Mouse (Mus musculus): ENCODE data around the gene Eipr1. TPM values are rescaled to one million over a fixed set of nuclear protein-coding genes. Genes with fewer than 3 reads are reported as not detected.
A peak's percentile ranks its signal among the peaks of the same experiment; 100 is the strongest.

The Eipr1 gene
- 71.3 and 75.7 TPM in 2 replicates for polyA plus RNA-seq (2015; fragmentation: Nextera tagmentation; extraction: Ambion mirVana)

DNA sequence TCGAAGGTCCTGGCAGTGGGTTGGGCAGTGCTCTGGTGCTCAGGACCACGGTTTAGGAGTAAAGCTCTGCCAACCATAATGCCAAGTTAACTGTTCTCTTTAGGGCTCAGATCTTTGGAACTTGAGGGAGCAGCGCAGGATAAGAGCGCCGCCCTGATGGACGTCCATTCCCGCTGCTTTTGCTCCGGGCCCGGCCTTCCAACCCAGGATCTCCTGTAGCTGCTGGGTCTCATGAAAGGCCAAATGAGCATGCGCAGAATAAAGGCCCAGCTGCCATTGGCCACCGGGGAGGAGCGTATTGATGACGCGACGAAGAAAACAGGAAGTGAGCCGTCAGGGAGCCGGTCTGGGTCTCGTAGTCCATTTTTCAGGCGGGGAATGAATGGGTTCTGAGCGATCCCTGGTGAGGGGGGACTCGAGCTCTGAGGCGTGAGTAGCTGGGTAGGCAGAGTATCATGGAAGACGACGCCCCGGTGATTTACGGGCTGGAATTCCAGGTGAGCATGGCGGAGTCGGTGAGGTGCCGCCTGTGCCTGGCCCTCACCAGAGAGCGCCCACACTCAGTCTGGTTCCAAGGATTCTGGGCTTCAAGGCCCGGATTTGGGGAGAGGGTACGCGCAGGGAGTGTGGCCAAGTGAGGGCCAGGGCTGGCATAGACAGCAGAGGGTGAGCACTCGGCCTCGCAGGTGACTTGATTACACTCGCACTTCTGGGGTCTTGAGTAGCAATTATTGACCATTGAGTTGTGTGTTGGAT is at the start of gene Eipr1:
Gene Eipr1, plus strand, starts transcription at position 296 of the 756 bp plus-strand sequence.
- no peaks in the 10 kb centered on the region for H3K9me3 ChIP-seq
- H3K4me2 ChIP-seq (replicated peaks), result peak within 1 kb of the TSS; percentile 98
- ATAC-seq, result peak; percentile 80
- peak within 1 kb of the TSS; percentile 68 for H3K27ac ChIP-seq
- peaks cover 40% of the 10 kb centered on the region for H3K4me1 ChIP-seq (replicated peaks)
- WGBS, result 4% methylated on average over 36 of the region's 36 CpGs
- peaks cover 11% of the 10 kb centered on the region for H3K36me3 ChIP-seq
- peak within 1 kb of the TSS; percentile 85 for H3K9ac ChIP-seq (replicated peaks)
- H3K27me3 ChIP-seq, result no peaks in the 10 kb centered on the region
- peak within 1 kb of the TSS; percentile 84 for H3K4me3 ChIP-seq (replicated peaks)

DNA sequence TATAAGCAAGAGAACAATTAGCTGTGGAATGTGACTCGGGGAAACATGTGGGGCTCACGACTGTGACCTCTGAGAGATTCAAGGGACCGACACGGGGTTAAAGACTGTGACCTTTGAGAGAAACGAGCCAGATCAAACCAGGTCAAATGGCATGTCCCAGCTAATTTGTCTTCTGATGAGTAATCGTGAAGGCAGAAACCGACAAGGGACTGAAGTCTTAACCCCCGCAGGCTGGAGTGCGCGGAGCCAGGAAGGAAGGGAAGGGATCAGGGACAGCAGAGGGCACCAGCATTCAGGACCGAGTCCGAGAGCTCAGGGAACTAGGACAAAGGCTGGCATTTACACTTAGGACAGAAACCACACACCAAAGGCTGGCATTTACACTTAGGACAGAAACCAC is 47.2 kb upstream of the Eipr1 start:
- peak overlapping the region; percentile 7; the same call in 1 of the 2 replicates for H3K27ac ChIP-seq
- ATAC-seq, result no peak
- peaks cover 26% of the 10 kb centered on the region for H3K4me1 ChIP-seq (replicated peaks)
- no peak overlapping the region for H3K4me3 ChIP-seq (replicated peaks)
- H3K27me3 ChIP-seq, result no peaks in the 10 kb centered on the region
- no peak overlapping the region for H3K4me2 ChIP-seq (replicated peaks)
- 0 out of 2 replicates have a peak overlapping the region, but pooled peaks have one; percentile 2 for H3K9ac ChIP-seq (replicated peaks)
- peaks cover 11% of the 10 kb centered on the region for H3K36me3 ChIP-seq
- WGBS, result 10% methylated on average over 12 of the region's 12 CpGs
- H3K9me3 ChIP-seq, result no peaks in the 10 kb centered on the region

DNA sequence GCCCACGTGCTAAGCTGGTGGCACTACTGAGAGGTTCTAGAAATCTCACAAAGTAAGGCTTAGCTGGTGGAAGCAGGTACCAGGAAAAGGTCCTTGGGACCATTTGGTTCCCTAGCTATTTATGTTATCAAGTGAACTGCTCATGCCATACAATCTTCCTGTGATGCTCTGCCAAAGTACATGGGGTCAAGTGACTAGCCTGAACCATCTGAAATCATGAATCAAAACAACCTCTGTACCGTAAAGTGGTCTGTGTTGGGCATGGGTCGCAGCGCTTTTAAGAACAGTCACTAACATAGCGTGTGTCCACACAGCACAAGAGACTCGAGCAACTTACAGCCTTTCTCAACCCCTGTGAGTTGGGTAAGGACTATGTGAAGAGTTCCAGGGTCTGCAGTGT is 46.4 kb upstream of the Eipr1 start:
- no peak for ATAC-seq
- no peak overlapping the region for H3K27ac ChIP-seq
- peaks cover 20% of the 10 kb centered on the region for H3K4me1 ChIP-seq (replicated peaks)
- peaks cover 19% of the 10 kb centered on the region for H3K36me3 ChIP-seq
- no peak overlapping the region for H3K4me2 ChIP-seq (replicated peaks)
- H3K9ac ChIP-seq (replicated peaks), result no peak overlapping the region
- H3K27me3 ChIP-seq, result no peaks in the 10 kb centered on the region
- H3K4me3 ChIP-seq (replicated peaks), result no peak overlapping the region
- no peaks in the 10 kb centered on the region for H3K9me3 ChIP-seq
- 88% methylated on average over 6 of the region's 6 CpGs for WGBS

DNA sequence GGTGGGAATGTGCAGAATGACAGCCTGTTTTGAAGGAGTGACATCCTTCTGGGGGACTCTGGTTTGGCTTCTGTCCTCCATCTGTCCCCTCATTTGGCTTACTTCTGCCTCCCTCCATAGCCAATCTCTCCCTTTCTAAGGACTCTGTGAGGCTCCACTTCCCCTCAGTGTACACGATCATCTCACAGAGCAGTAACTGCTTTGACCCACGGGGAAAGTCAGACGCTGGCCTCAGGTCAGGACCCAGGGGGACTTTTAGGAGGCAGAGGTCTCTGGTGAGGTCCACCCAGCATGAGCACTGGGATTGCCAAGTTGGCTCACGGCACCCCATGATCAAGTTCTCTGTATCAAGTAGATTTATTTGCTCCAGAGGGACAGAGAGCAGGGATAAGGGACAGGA is 43.4 kb upstream of the Eipr1 start:
- ATAC-seq, result no peak
- Histone ChIP-seq H3K27ac (no peak overlapping the region), H3K27me3 (no peaks in the 10 kb centered on the region), H3K4me1 (replicated peaks) (peaks cover 21% of the 10 kb centered on the region), H3K4me3 (replicated peaks) (no peak overlapping the region), H3K36me3 (peaks cover 42% of the 10 kb centered on the region), H3K9me3 (no peaks in the 10 kb centered on the region), H3K9ac (replicated peaks) (no peak overlapping the region), H3K4me2 (replicated peaks) (no peak overlapping the region)
- 89% methylated on average over 4 of the region's 4 CpGs for WGBS

DNA sequence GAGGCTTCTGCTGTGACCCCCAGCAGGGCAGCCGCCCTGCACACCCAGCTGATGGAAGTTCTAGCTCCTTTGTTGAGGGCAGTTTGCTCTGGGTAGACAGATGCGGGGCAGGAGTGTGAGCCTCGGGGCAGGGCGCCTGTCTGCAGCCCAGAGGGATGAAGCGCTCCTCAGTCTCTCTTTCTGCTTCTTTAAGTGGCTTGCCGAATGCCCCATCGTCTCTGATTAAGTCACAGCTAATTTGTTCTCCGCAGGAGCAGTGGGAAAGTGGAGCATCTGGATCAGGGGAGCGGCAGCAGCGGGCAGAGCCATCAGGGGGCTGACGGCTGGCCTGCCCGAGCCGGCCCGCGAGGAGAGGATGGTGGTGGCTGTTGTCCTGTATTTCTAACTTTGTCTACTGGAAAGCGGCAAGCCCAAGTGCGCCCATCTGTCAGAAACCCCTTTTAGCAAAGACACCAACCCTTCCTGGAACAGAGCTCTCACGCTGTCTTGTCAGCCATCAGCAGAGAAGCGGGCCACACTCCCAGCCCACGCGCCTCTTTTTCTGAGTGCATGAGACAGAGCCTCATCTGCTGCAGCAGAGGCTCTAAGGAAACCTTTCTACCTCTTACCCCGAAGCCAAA is 40.9 kb upstream of the Eipr1 start:
- H3K9me3 ChIP-seq, result no peaks in the 10 kb centered on the region
- H3K27me3 ChIP-seq, result no peaks in the 10 kb centered on the region
- ATAC-seq, result 0 out of 2 replicates have a peak, but pooled peaks have one; percentile 40
- no peak overlapping the region for H3K9ac ChIP-seq (replicated peaks)
- H3K4me3 ChIP-seq (replicated peaks), result no peak overlapping the region
- no peak overlapping the region for H3K4me2 ChIP-seq (replicated peaks)
- peak overlapping the region; percentile 19; the same call in 1 of the 2 replicates for H3K27ac ChIP-seq
- 68% methylated on average over 22 of the region's 22 CpGs for WGBS
- peaks cover 50% of the 10 kb centered on the region for H3K36me3 ChIP-seq
- peaks cover 9% of the 10 kb centered on the region; the same call in 1 of the 2 replicates for H3K4me1 ChIP-seq (replicated peaks)

DNA sequence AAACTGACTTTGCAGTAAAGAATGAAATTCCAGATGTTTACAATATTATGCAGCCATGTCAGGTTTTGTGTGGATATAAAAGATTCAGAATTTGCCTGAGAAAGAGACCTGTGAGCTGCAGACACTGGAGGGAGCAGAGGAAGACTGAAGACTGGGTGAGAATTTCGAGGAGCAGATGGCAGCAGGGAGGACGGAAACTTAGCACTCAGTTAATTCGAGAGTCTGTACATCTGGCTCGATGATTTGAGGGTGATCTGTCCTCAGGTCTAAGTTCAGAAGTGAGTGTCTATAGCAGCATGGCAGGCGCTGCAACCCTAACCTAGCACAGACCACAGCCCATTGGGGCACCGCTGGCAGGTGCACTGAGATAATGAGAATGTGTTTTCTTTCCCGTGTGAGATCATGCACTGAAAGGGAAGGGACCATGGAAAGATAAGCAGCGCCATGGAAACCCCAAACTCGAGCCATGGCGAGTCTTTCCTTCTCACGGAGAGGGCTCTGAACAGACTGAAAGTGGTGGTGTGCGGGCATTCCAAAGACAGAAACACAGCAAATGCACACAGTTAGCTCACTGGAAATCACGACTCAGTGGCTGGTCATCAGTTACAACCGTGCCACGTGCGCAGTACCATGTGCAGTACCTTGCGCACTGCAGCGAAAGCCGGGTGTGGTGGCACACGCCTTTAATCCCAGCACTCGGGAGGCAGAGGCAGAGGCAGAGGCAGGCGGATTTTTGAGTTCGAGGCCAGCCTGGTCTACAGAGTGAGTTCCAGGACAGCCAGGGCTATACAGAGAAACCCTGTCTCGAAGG is 36.6 kb upstream of the Eipr1 start:
- Histone ChIP-seq H3K4me3 (replicated peaks) (no peak overlapping the region), H3K27me3 (no peaks in the 10 kb centered on the region)

DNA sequence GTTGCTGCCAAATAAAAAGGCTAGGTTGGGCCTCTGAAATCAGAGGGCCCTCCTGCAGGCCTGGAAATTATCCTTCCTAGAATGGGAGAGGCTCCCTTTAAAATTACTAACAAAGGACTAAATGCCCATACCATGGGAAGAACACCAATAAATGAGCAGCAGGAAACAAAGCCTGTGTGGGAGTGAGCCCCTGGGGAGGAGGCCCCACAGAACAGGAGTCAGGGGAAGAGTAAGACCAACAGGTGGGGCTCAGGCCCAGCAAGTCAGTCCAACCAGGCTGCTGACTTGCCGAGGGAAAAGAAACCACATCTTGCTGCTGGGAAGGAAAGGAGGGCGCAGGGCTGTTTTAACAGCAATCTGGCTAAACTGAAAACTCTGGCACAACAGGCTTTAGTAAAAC is 34.5 kb upstream of the Eipr1 start:
- no peaks in the 10 kb centered on the region for H3K4me1 ChIP-seq (replicated peaks)
- WGBS, result 76% methylated on average over 2 of the region's 2 CpGs

More for the DNA sequence above, 36.6 kb upstream of the Eipr1 start:
- Histone ChIP-seq H3K27ac (no peak overlapping the region), H3K9me3 (no peaks in the 10 kb centered on the region), H3K9ac (replicated peaks) (no peak overlapping the region), H3K4me1 (replicated peaks) (peaks cover 9% of the 10 kb centered on the region; the same call in 1 of the 2 replicates), H3K4me2 (replicated peaks) (no peak overlapping the region), H3K36me3 (peaks cover 52% of the 10 kb centered on the region)
- 88% methylated on average over 24 of the region's 24 CpGs for whole genome bisulfite sequencing
- ATAC-seq, result no peak

DNA sequence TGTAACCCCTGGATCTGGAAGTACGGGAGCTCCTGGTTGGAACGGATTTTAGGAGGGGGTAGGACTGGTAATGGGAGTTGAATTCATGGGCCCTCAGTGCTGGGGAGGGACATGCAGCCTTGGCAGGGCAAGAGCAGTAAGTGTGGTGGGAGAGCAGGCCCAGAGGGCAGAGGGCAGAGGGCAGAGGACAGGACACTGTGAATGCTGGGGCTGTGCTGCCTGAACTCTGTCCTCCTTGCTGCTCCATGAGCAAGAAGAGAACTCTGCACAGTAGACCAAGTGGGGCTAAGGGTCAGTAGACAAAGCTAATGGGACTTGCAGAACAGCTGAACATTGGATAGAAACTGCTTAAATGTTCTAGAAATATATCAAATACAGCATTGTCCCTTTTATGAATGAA is 33.5 kb upstream of the Eipr1 start:
- 90% methylated on average over 2 of the region's 2 CpGs for WGBS
- ATAC-seq, result no peak
- Histone ChIP-seq H3K9ac (replicated peaks) (no peak overlapping the region), H3K4me2 (replicated peaks) (no peak overlapping the region), H3K27ac (no peak overlapping the region), H3K4me1 (replicated peaks) (no peaks in the 10 kb centered on the region), H3K27me3 (no peaks in the 10 kb centered on the region), H3K36me3 (peaks cover 53% of the 10 kb centered on the region), H3K9me3 (no peaks in the 10 kb centered on the region), H3K4me3 (replicated peaks) (no peak overlapping the region)

More for the DNA sequence above, 34.5 kb upstream of the Eipr1 start:
- no peak overlapping the region for H3K4me3 ChIP-seq (replicated peaks)
- H3K4me2 ChIP-seq (replicated peaks), result no peak overlapping the region
- no peaks in the 10 kb centered on the region for H3K27me3 ChIP-seq
- no peak for ATAC-seq
- H3K9me3 ChIP-seq, result no peaks in the 10 kb centered on the region
- H3K9ac ChIP-seq (replicated peaks), result no peak overlapping the region
- no peak overlapping the region for H3K27ac ChIP-seq
- H3K36me3 ChIP-seq, result peaks cover 52% of the 10 kb centered on the region

DNA sequence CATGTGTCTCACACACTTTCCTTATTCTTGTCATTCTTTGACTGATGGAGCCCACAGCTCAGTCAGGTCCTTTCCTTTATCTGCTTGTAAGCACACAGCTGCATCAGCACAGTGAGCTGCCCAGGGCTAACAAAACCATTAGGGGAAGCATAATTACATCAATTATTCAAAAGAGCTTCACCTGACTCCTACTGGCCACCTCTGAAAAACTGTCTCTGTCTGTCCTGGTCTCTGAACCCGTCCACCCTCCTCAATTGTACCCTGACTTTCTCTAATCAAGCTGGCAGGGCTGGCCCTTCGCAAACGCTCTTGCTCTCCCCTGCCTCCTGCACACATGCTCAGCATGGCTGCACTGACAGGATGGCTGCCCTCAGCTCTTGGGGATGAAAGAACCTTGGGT is 27.2 kb upstream of the Eipr1 start:
- no peak overlapping the region for H3K4me3 ChIP-seq (replicated peaks)
- peaks cover 44% of the 10 kb centered on the region for H3K36me3 ChIP-seq
- H3K4me1 ChIP-seq (replicated peaks), result peaks cover 3% of the 10 kb centered on the region; the same call in 1 of the 2 replicates
- ATAC-seq, result no peak
- H3K9me3 ChIP-seq, result no peaks in the 10 kb centered on the region
- H3K9ac ChIP-seq (replicated peaks), result no peak overlapping the region
- whole genome bisulfite sequencing, result 77% methylated on average over 3 of the region's 3 CpGs
- H3K27me3 ChIP-seq, result no peaks in the 10 kb centered on the region
- no peak overlapping the region for H3K27ac ChIP-seq
- H3K4me2 ChIP-seq (replicated peaks), result no peak overlapping the region

DNA sequence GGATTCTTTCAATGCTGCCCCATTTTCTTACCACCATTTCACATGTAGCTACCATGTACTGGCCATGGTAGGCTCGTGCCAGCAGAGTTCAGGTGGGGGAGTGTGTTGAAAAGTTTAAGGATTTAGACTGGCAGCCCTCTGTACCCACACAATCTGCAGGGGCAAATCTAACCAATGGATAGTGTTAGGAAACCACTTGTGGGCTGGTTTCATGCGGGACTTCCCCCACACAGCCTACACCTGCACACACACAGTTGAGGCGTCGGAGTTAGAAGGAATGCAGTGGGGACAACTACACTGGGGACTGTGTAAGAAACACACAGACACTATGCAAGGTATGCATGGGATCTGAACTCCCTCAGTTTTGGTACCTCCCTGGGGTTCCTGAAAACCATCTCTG is 25.4 kb upstream of the Eipr1 start:
- peaks cover 3% of the 10 kb centered on the region; the same call in 1 of the 2 replicates for H3K4me1 ChIP-seq (replicated peaks)
- no peak overlapping the region for H3K27ac ChIP-seq
- 89% methylated on average over 4 of the region's 4 CpGs for WGBS
- peaks cover 34% of the 10 kb centered on the region for H3K36me3 ChIP-seq
- H3K9me3 ChIP-seq, result no peaks in the 10 kb centered on the region
- no peak for ATAC-seq
- no peak overlapping the region for H3K4me3 ChIP-seq (replicated peaks)
- no peak overlapping the region for H3K4me2 ChIP-seq (replicated peaks)
- H3K27me3 ChIP-seq, result no peaks in the 10 kb centered on the region
- H3K9ac ChIP-seq (replicated peaks), result no peak overlapping the region

DNA sequence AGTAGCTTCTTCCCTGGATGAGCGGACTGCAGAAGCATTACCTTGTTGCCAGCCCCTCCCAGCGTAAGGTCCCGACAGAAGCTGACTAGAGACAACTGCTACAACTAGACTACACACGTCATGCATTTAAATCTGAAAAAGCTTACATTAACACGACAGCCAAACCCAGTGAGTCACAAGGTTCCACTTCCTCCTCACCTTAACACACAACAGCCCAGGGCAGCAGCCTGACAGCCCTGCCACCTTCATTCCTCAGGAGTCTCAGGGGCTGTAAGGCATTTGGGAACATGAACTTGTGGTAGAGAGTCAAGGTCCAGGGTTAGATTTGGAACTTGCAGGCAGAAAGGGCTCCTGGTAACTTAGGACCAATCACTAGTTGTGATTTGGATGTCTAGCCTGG is 24.5 kb upstream of the Eipr1 start:
- peaks cover 25% of the 10 kb centered on the region for H3K36me3 ChIP-seq
- H3K9ac ChIP-seq (replicated peaks), result no peak overlapping the region
- no peak overlapping the region for H3K27ac ChIP-seq
- no peaks in the 10 kb centered on the region for H3K9me3 ChIP-seq
- no peak overlapping the region for H3K4me2 ChIP-seq (replicated peaks)
- ATAC-seq, result no peak
- no peaks in the 10 kb centered on the region for H3K27me3 ChIP-seq
- 88% methylated on average over 5 of the region's 5 CpGs for WGBS
- H3K4me3 ChIP-seq (replicated peaks), result no peak overlapping the region
- peaks cover 3% of the 10 kb centered on the region; the same call in 1 of the 2 replicates for H3K4me1 ChIP-seq (replicated peaks)

DNA sequence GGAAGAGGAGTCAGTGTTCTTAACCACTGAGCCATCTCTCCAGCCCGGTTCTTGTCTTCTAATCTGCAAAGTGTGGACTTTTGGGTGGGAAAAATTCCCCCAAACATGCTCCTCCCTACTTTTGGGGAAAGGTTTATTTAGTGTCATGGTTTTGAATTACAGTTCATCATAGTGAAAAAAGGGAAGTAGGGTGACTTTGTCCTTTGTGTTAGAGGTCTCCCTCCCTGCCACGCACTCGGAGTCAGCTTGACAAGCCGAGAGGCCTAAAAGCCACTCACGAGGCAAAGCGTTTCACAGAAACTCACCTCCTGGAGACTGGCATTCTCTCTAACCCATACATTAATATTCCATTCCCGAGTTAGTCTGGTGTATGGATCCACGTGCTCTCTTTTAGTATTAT is 19.0 kb upstream of the Eipr1 start:
- Histone ChIP-seq H3K27ac (no peak overlapping the region), H3K36me3 (peaks cover 54% of the 10 kb centered on the region), H3K4me1 (replicated peaks) (no peaks in the 10 kb centered on the region), H3K9me3 (peaks cover 3% of the 10 kb centered on the region; the same call in 1 of the 2 replicates), H3K9ac (replicated peaks) (no peak overlapping the region), H3K27me3 (no peaks in the 10 kb centered on the region), H3K4me2 (replicated peaks) (no peak overlapping the region), H3K4me3 (replicated peaks) (no peak overlapping the region)
- WGBS, result 97% methylated on average over 8 of the region's 8 CpGs
- ATAC-seq, result no peak

All from midbrain, embryonic 13.5 days (tissue).